Mouse (Mus musculus) lung, adult 2 months (tissue): ENCODE results near the gene Sbk3. TPM values are rescaled to one million over a fixed set of nuclear protein-coding genes. Genes with fewer than 3 reads are reported as not detected.

Experiments
- DNase-seq: peaks from one replicate; pipeline ENCODE4 v3.0.0; 2022
- H3K4me1 ChIP-seq: fragments of 200-500 bp; 2 replicates; pipeline ENCODE4 v1.6.1; 2011; ENCODE audit warnings: low read length; ENCODE audit not compliant: control insufficient read depth, insufficient read depth
- H3K4me3 ChIP-seq: fragments of 200-500 bp; replicated peaks from 2 replicates; pipeline ENCODE3; 2011; ENCODE audit warnings: low read depth, mild to moderate bottlenecking, control low read depth, low read length; ENCODE audit errors: extremely low read depth
- CTCF ChIP-seq: fragments of 200-500 bp; IDR thresholded peaks from 2 replicates; pipeline ENCODE4 v1.5.1; 2011; ENCODE audit warnings: mild to moderate bottlenecking, low read length, control low read depth; ENCODE audit not compliant: insufficient read depth
- POLR2A ChIP-seq: fragments of 200-500 bp; IDR thresholded peaks from 2 replicates; pipeline ENCODE4 v1.6.1; 2011; ENCODE audit warnings: low read depth, mild to moderate bottlenecking, control low read depth, low read length, borderline replicate concordance; ENCODE audit errors: extremely low read depth
- WGBS: fragments of 180-500 bp; shearing (Covaris S2); methylation state at CpG from one replicate; pipeline ENCODE4 v1.1.7; 2018; 5-methylcytosine and 5-hydroxymethylcytosine counted together
- polyA plus RNA-seq: library from polyadenylated mRNA; depleted of rRNA; stranded (reverse); fragments of >200 nt; gene quantifications from 2 replicates; pipeline ENCODE4 v1.2.3, GENCODE M21; 2012

Gene Sbk3
- polyA plus RNA-seq, 1 experiment = 9.0 TPM

DNA sequence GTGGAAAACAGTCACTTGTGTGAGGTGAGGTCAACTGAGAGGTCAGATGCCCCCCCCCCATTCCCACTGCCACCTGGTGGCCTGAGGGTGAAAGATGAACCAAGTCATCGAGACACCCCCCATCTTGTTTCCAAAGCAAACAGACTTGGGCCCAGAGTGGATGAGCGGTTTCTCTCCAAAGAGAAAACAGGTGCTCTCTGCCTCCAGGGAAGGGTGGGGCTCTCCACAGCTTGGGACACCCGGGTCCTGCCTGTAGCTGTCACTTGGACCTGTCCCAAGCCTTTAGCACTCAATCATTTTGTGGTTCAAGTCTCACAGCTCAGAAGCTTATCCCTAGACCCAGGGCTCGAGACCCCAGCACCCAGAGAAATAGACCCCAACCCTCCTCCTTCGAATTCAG lies 7.4 kb downstream of the Sbk3 start:
- H3K4me3 ChIP-seq = no peak overlapping the region
- 55% methylated on average over 5 of the region's 5 CpGs for WGBS
- no peak for TF ChIP-seq CTCF
- H3K4me1 ChIP-seq = no peaks in the 10 kb centered on the region
- DNase-seq = no peak

DNA sequence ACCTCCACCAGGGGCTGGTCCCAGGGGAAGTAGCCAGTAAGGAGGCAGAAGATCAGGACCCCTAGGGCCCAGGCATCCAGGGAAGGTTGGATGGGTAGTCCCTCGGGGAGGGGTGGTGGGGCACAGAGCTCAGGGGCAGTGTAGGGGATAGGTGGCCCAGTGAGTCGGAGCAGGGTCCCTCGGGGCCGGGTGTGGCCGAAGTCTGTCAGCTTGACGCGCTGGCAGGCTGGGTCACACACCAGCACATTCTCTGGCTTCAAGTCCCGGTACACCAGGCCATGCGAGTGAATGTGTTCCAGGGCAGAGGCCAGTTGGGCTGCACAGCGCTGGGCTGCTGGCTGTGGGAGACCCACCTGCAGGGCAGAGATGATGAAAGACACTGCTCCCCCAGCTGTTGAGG lies 13.6 kb downstream of the Sbk3 start:
- 82% methylated on average over 10 of the region's 10 CpGs for WGBS
- Histone ChIP-seq H3K4me1 (peaks cover 2% of the 10 kb centered on the region), H3K4me3 (no peak overlapping the region)
- no peak for DNase-seq
- TF ChIP-seq CTCF = no peak
- no peak for TF ChIP-seq POLR2A

DNA sequence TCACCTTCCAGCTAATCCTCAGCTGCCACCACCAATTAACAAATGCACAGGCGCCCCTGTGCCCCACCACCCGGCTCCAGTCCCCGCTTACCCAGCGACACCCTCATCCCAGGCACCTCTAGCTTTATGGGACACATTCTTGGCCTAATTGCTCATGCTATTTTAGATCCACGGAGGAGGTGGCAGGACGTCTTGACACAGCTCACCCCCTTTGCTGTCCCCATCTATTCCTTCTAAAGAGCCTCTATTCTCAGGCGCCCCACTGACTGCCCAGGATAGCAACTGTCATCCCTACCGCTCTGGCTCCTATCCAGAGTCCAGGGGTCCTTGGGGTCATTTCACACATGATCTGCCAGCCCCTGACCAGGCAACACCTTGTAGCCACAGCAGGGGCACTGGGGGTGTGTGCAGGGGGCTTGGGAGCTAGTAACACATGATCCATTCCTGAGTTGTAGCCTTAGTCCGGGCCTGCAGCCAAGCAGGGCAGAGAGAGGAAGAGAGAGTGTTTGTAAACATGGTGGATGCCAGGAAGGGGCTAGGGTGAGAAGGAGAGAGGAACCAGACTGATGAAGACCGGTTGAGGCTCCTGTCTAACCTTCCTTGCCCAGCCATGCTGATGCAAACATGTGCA lies 17.0 kb downstream of the Sbk3 start:
- TF ChIP-seq CTCF (no peak), POLR2A (no peak)
- H3K4me1 ChIP-seq = peaks cover 2% of the 10 kb centered on the region
- DNase-seq = no peak
- WGBS = 26% methylated on average over 10 of the region's 10 CpGs
- H3K4me3 ChIP-seq = no peak overlapping the region

DNA sequence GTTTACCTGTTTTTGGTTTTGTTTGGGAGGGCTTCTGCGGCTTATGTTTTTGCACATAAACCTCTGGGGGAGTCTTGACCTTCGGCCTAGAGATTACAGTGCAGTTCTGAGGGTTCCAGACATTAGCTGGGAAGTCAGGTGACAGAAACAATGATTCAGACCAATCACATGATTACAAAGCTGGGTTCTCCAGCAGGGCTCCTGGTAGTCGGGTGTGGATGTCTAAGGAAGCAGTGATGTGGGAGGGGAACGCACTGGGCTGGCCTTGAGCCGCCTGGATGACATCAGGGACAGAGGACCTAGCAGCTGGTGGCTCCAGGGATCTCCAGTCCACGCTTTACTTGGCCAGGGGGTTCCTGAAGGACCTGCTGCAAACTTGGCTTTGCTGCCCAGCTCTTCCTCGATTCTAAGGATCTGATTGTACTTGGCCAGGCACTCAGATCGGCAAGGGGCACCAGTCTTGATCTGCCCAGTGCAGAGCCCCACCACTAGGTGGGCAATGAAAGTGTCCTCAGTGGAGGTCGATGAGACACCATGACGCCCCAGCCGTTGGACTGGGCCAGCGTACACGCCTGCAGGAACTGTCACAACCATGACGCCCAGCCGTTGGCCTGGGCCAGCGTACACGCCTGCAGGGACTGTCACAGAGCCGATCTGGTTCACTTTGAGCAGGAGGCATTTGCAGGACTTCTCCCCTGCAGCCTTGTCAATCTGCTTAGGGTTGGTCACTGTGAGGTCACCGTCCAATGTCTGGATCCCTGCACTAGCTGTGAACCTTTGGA lies 20.2 kb downstream of the Sbk3 start:
- WGBS = 77% methylated on average over 19 of the region's 19 CpGs
- H3K4me3 ChIP-seq = no peak overlapping the region
- no peak for DNase-seq
- peaks cover 2% of the 10 kb centered on the region for H3K4me1 ChIP-seq
- no peak for TF ChIP-seq CTCF
- no peak for TF ChIP-seq POLR2A

DNA sequence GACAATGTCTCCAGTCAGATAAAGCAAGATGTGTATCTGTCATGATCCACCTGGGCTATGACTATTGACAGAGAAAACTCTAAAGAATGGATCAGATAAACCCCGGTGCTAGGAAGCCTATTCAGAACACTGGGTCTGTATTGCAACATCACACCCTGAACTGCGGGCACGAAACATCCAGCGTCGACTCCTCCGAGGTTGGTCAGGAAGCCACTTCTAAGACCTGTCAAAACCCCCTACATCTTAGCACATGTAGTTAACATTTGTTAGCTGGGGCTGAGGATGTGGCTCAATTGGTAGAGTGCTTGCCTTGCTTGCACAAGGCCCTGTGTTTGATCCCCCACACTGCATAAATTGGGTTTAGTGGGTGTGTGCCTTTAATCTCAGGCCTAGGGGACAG lies 22.6 kb downstream of the Sbk3 start:
- no peak for TF ChIP-seq POLR2A
- TF ChIP-seq CTCF = no peak
- Histone ChIP-seq H3K4me3 (no peak overlapping the region), H3K4me1 (no peaks in the 10 kb centered on the region)
- DNase-seq = no peak
- WGBS = 28% methylated on average over 6 of the region's 6 CpGs

DNA sequence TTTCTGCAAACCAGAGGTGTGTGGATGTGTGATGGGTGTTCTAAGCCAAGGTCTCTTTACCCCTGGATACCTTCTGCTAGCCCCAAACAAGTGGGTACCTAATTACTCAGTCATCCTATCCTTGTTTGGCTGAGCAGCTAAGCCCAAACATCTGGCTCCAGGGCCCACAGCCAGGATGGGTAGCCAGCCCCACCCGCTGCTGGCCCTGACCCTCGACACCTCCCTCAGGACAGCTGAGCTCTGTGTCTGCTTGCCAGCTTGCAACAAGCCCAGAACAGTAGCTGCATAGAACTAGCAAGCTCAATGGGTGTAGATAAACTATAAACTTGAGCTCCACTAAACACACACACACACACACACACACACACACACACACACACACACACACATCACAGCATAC lies 23.1 kb downstream of the Sbk3 start:
- 20% methylated on average over 2 of the region's 2 CpGs for WGBS
- Histone ChIP-seq H3K4me3 (no peak overlapping the region), H3K4me1 (no peaks in the 10 kb centered on the region)
- TF ChIP-seq CTCF (no peak), POLR2A (no peak)
- DNase-seq = no peak

- peak; percentile 91 for TF ChIP-seq CTCF
- no peak for TF ChIP-seq POLR2A
- H3K4me3 ChIP-seq = peak overlapping the region; percentile 63
- WGBS = 11% methylated on average over 15 of the region's 15 CpGs
- no peaks in the 10 kb centered on the region for H3K4me1 ChIP-seq
- DNase-seq = peak; percentile 97
Measured at GRCm38 (mm10) chr7:4943223-4943815, 27.6 kb downstream of the Sbk3 start.

DNA sequence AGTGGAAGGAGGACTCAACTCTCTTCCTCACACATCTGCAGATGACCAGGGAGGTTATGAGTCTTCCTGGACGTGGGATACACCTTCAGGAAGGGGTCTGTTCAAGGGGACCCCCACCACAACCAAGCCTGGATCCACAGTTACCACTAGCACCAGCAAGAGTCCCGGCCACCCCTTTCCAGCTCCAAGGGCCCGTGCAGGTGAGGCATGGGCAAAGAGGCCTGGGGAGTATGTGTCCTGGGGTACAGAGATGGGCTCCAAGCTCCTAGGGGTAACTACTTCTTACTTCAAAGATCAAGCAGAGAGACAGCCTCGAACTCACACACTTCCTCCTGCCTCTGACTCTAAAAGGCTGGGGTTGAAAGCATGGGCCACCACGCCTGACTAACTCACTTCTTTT lies 28.3 kb downstream of the Sbk3 start:
- TF ChIP-seq CTCF (no peak), POLR2A (no peak)
- Histone ChIP-seq H3K4me1 (no peaks in the 10 kb centered on the region), H3K4me3 (no peak overlapping the region)
- WGBS = 42% methylated on average over 5 of the region's 5 CpGs
- DNase-seq = no peak

DNA sequence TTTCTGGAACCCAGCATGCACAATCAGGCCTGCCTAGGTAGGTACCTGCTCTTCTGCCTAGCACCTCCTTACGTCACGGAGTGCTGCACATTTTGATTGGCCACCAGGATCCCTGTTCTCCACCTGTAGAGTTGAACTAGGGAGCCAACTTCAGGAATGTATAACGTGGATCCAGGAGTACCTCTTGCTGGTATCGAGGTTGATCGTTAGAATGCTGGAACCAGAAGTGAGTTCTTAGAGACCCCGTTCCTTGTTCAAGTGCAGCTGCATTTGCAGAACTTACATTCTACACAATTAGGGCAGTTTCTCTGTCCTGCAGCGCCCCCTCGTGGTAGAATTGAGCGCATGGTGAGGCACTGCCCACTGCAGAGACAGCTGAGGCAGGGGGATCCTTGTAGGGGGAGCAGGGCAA lies 30.9 kb downstream of the Sbk3 start:
- WGBS = 22% methylated on average over 9 of the region's 9 CpGs
- DNase-seq = peak; percentile 80
- Histone ChIP-seq H3K4me1 (no peaks in the 10 kb centered on the region), H3K4me3 (no peak overlapping the region)
- TF ChIP-seq CTCF = peak; percentile 79
- TF ChIP-seq POLR2A = no peak

DNA sequence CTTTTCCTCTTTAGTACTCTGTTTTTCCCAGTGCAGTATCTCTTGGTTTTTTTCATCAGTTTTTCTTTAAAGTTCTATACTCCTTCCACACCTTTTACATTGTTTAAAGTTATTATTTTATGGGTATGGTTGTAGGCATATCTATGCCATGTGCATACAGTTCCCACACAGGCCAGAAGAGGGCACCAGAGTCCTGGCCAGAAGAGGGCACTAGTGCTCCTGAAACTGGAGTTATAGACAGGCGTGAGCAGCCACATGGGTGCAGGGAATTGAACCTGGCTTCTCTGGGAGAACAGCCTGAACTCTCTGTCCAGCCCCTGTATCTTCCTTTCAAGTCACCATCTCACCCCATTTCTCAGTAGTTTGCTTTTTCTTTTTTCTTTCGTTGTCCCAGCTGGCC lies 32.5 kb downstream of the Sbk3 start:
- peak; percentile 87 for TF ChIP-seq CTCF
- no peak for TF ChIP-seq POLR2A
- H3K4me1 ChIP-seq = no peaks in the 10 kb centered on the region
- WGBS = 24% methylated on average over 2 of the region's 2 CpGs
- H3K4me3 ChIP-seq = no peak overlapping the region
- DNase-seq = peak; percentile 77
